Mouse (Mus musculus) cerebellum, postnatal 14 days (tissue): ENCODE measurements around the gene Rfx8.
A peak's percentile ranks its signal among the peaks of the same experiment; 100 is the strongest.

Experiments
- DNase-seq, 2 experiments: peaks; one replicate each; pipeline ENCODE4 v3.0.0; 2021; ENCODE audit warnings: mixed read lengths in 2 of 2

Gene Rfx8

GRCm38 (mm10) chr1:39644333-39644732 lies 76.5 kb downstream of the Rfx8 start:
- peak; percentile 17 to 20 for DNase-seq

GRCm38 (mm10) chr1:39641667-39642066 lies 79.1 kb downstream of the Rfx8 start:
- DNase-seq, result no peak

DNA sequence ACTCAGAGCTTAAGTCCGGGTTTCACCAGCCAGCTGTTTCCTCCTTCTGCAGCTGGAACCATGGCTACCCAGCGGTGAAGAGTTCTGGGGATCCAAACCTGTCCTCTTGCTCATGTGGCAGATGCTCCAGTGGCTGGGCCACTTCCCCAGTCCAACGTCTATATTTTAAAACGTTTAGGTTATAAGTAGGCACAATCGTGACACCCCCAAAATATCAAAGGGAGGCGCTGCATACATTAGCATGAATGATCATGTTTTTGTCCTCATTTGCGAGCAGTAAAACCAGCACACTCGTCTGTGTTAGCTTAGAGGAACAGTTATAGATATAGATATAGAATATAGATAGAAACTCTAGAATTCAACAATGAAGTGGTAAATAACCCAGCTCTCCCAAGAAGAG lies 83.7 kb downstream of the Rfx8 start:
- no peak for DNase-seq

- no peak for DNase-seq
Measured at GRCm38 (mm10) chr1:39636660-39637059, 84.1 kb downstream of the Rfx8 start.

DNA sequence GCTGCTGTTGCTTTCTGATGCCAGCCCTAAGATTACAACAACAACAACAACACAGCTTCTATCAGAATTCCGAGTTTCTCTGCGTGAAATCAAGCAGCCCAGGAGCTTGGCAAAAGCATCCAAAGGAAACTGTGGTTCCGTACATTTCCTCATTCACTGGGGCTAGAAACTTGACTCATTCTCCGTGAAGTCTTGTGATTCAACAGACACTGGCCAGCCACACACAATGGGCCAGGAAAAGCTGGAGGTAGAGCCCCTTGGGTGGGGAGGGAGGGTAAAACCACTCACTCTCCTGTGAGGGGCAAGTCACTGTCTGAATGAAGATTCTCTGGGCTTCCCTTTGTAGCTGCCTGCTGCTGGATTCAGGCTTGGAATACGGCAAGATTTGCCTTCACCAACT lies 84.6 kb downstream of the Rfx8 start:
- DNase-seq, result no peak

DNA sequence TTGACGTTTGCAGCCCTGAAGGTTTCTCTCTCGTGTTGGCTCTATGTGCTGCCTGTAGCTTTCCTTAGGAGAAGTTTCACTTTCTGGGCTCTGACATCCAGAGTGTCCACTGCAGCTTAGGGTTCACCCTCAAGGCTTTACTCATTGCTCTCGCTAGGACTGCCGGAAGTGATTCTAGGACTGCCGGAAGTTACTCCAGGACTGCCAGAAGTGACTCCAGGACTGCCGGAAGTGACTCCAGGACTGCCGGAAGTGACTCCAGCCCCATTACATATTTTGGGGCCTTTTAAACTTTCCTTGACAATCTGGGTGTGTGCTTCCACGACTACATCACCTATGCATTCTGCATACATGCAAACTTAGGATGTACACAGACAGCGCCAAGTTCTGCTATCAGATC lies 92.2 kb downstream of the Rfx8 start:
- DNase-seq, result no peak

GRCm38 (mm10) chr1:39625491-39625890 lies 95.3 kb downstream of the Rfx8 start:
- no peak for DNase-seq

GRCm38 (mm10) chr1:39623729-39624128 lies 97.1 kb downstream of the Rfx8 start:
- DNase-seq, result no peak

DNA sequence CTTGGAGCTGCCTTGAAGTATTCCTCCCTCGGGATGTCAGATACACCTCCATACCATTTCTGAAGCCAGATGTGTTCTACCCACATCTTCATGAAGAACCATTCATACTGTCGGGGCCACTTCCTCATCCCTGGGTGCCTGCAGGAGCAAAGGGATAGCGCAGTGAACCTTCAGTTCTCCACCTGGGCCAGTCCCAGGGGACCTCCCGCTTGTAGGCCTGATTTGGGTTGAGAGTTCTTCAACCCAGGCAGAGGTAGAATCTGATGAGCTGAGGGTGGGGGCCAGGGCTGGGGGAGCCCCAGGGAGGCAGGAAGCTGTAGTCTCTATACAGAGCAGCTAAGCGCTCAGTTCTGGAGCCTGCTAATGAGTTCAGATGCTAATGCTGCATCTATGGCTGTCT lies 97.7 kb downstream of the Rfx8 start:
- no peak for DNase-seq

DNA sequence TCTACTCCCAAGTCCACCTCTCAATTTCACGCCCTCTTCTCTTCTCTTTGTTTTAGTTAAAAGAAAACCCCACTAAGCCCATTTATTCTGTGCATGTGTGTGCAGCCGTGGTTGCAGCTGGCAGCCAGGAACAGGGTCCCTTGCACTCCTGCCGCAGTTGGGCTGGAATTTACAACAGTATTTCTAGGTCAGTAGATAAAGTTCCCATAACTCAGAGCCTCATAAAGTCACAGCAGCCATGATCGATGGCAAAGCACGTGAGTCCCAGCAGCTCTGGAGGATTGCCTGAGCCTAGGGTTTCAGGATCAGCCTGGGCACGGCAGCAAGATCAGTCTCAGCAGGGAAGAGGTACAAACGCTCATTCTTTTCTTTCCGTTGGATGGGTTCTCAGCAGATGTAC lies 102.3 kb downstream of the Rfx8 start:
- DNase-seq, result no peak

DNA sequence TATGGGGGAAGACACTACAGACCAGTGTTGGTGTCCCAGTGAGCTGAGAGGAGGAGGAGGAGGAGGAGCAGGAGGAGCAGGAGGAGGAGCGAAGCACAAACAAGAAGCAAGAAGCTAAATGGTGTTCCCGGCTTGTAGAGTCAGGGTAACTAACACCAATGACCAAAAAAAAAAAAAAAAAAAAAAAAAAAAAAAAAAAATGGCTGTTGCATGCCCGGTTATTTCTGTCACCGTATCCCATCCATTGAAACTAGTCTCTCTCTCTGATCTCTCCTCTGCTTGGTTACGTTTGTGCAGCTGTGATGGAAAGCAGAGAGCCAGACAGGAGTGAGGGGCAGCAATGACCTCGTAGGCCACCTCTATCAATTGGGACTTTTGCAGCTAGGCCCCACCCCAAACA lies 105.3 kb downstream of the Rfx8 start:
- DNase-seq, result no peak
